Mouse (Mus musculus) hematopoietic stem cell, adult 5-6 weeks (primary cell): ENCODE data around the gene Smoc2. TPM values are rescaled to one million over a fixed set of nuclear protein-coding genes. Genes with fewer than 3 reads are reported as not detected.

Experiments
- total RNA-seq: library from RNA; stranded (forward); fragments of 172-1452, 232-1000 nt; gene quantifications from 2 replicates; pipeline ENCODE4 v1.2.3, GENCODE M21; 2017

Smoc2 gene
- total RNA-seq, 1 experiment from 2014 or later, result not detected

Other genes starting within 250 kb of the Smoc2 start
- gene Gm7358, start 220.0 kb upstream of the Smoc2 start, total RNA-seq, result not detected in 2 replicates
- gene Dact2, start 75.2 kb upstream of the Smoc2 start, total RNA-seq, result not detected in 2 replicates